Mouse (Mus musculus): Measurements from ENCODE around the gene Tedc2. TPM values are rescaled to one million over a fixed set of nuclear protein-coding genes. Genes with fewer than 3 reads are reported as not detected.
A peak's percentile ranks its signal among the peaks of the same experiment; 100 is the strongest.

The Tedc2 gene
- polyA plus RNA-seq, 2 experiments from 2014 or later, result 6.6 to 8.8 TPM

DNA sequence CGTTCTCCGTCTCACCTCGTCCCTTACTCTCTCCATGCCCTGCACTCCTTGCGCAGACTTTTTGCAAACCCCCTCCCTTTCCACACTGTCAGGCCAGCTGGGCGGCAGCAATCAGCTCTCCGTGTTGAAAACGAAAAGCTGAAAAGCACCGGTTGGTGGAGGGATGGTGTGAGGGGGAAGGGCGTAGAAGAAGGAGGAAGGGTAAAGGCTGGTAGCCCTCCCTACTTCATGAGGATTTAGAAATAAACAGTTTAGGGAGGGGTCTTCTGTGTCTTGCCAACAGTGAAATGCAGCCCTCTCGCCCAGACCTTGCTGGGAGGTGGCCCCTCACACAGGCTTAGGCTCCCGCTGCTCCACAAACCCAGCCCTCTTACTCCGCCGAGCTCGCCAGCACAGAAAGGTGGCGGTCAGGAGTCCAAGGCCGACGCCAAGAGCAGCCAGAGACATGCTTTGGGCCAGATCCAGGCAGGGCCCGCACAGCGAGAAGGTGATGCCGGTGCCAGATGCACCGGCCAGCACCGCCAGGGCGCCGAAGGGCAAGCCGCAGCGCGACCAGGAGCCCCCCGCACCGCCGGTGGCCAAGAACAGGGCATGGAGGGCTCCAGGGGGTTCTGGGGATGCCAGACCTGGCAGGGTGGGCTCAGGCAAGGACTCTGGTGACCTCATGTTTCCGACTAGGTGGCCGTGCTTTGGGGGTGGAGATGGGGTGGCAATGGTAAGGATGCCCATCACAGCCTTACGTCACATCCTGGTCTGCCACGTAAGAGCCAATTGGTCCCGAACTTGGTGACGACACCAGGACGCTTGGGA is 8.8 kb downstream of the Tedc2 start:
- ATAC-seq, result no peak

GRCm38 (mm10) chr17:24210591-24210990 is 10.1 kb downstream of the Tedc2 start:
- ATAC-seq, result no peak

DNA sequence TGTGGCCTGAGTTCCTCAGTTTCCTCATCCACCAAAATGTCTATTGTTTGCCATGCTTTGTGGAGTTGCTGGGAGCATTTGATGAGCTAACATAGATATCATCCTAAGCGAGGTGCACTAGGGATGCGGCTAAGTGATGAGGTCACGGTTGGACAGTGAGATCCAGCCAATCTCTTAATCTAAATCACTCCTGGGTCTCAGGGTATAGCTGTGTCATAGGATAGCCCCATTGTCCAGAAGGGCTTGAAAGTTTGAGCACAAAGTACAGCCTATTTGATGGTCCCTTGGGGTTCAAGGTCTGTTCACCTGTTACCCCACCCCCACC is 10.8 kb downstream of the Tedc2 start:
- no peak for ATAC-seq

DNA sequence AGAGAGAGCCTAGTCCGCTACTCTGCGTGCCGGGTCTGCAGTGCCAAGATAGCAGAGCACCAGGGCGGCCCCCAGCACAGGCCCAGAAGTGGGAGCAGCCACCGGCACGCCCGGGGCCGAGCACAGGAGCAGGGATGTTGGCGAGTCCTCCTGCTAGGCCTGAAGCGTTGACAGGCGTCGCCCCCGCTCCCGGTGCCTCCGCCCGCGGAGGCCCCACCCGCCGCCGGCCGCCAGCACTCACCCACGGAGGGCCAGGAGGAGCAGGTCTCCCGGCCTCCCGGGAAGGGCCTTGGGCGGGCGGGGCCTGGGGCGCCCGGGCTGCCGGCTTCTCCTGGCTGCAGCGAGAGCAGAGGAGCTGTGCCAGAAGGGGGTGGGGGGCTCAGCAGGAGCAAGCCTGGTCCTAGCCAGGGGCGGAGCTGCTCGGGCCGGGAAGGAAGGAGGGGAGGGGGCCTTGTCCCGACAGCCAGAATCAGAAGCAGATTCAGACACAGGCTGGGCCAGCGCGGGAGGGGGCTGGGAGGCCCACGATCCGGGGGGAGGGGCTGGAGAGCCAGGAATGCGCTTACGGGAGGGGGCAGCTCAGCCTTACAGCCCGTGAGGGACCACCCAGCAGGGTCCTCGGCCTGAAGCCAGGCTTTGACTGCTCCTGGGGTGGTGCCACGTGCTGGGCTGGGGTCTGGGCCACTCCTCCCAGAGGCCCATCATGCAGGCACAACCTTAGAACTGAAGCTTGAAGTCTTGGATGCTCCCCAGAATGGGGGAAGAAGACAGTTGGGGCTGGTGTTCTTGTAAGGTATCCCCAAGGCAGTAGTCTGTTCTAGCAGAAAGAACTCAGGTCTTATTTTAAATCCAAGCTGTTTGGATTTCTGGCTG is 11.4 kb downstream of the Tedc2 start, which contains the start of gene Ntn3:
TSS of gene Ntn3 (minus strand) at position 489 of the 873 bp plus-strand sequence.
- no peak for ATAC-seq

- ATAC-seq, result no peak
Observed at GRCm38 (mm10) chr17:24208641-24209042, 12.0 kb downstream of the Tedc2 start.

- ATAC-seq, result no peak
Observed at GRCm38 (mm10) chr17:24207768-24208640, 12.6 kb downstream of the Tedc2 start.

GRCm38 (mm10) chr17:24206451-24207351 is 13.9 kb downstream of the Tedc2 start:
- ATAC-seq, result no peak

DNA sequence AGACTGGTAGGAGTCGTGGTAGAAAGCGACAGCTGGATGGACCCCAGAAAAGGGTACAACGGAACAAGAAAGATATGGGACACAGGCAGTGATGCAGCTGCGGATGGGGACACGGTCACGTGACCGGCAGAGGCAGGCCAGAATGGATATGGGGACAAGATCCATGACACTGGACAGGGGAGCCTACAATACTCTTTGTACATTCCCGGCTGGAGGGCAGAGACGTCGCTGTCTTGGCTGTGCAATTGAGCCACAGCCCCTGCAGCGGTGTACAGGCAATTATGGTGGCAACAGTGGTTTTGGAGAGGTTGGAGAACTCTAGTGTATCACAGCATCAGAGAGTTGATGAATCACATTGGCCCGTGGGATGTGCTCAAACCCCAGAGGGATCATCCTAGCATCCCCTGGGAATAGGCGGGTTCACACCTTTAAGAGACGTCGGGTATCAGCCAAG is 14.7 kb downstream of the Tedc2 start:
- ATAC-seq, result no peak

- ATAC-seq, result peak; percentile 34
Observed at GRCm38 (mm10) chr17:24205284-24205888, 15.3 kb downstream of the Tedc2 start, which contains the start of gene Tbc1d24. Gene Tbc1d24 (minus strand): TSS chr17:24205562.

DNA sequence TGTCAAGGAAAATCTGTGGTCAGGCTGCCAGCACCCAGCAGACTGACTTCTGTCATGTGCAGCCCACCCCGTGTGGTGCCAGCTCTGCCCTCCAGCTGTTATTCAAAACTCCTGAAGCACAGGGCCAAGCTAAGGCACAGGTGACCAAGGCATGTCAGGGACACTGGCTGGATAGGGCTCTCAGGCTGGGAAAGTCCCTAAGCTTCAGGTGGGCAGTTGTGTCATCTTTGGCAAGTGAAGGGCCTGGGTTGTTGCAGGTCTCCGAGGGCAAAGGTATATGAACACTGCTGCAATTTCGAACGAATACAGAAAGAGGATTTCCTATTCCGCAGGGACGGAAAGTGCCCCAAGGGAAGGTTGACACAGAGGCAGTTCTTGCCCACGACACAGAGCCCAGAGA is 15.8 kb downstream of the Tedc2 start:
- ATAC-seq, result no peak

DNA sequence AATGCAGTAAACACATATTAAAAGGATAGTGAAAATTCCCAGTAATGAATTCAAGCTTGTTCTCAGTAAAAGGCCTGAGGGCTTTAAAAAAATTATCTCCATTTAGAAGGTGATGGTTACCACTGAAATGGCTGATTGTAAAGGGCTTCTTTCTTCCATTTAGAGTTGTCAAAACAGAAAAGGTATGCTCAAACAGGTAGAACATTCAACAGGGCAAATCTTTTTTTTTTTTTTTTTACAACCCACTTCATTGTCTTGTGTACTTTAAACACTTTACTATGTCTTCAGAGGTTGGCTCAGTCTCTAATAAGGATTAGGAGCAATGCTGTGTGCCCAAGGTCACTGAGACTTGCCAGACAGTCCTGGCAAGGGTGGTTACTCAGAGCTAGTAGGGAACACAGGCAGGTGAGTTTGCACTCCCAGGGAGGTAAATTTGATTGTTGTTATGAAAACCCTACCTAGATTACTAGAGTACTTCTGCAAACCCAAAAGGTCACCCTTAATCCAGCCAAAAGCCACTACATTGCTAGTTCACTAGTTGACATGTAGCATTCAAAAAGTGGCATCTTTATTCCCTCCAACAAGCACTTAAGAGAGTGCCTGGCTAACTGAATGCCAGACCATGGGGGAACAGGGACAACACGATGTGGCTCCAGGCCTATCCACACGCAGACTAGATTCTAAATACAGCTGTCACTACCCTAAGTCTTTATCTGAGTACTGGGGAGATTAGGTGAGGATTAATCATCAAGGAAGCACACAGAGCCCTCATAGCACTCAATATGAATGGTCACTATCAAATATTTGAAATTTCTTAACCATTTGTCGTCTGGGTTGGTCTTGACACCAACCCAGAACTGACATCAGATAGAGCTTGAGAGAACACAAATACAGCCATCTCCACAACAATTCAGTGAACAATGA is 16.8 kb downstream of the Tedc2 start:
- ATAC-seq, result no peak

DNA sequence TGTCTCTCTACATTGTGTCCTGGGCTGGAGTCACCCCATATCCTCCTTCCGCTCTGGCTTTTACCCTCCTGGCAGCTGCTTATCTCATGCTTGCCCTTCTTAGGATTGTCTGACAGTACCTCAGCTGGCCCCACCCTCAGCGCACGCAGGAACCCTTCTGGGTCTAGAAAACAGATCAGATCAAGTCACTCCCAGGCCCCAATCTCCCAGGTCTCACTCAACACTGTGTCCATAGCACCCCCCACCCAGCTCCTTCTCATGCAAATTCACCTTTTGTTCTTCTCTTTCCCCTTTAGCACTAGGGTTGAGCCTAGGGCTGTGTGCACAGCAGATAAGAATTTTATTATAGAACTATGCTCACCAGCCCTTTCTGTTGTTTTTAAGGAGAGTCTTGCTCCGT is 17.6 kb downstream of the Tedc2 start:
- ATAC-seq, result no peak

- ATAC-seq, result no peak
Observed at GRCm38 (mm10) chr17:24201092-24201491, 19.6 kb downstream of the Tedc2 start.

GRCm38 (mm10) chr17:24199741-24200140 is 20.9 kb downstream of the Tedc2 start:
- ATAC-seq, result no peak

DNA sequence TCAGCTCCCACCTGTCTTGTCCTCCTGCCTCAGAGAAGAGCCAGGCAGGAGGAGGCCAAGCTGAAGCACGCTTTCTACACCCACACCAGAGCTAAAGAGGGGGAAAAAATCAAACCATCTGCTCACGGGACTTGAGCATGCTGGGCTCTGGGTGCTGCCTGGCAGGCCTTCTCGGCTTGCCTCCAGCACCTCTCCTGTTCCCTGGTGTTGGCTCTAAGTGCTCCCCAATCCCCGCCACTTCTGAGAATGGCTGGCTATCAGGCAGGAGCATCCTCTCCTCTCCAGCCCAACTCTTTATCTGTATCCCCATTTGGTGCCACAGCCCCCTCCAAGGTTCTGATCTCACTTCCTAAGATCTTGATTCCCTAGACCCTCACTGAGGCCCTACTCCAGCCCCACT is 21.4 kb downstream of the Tedc2 start:
- ATAC-seq, result no peak

- ATAC-seq, result no peak
Observed at GRCm38 (mm10) chr17:24197032-24197824, 23.4 kb downstream of the Tedc2 start.

GRCm38 (mm10) chr17:24195349-24195748 is 25.3 kb downstream of the Tedc2 start:
- ATAC-seq, result no peak

- no peak for ATAC-seq
Observed at GRCm38 (mm10) chr17:24193769-24194168, 26.9 kb downstream of the Tedc2 start.

- no peak for ATAC-seq
Observed at GRCm38 (mm10) chr17:24193268-24193667, 27.4 kb downstream of the Tedc2 start.
